Mouse (Mus musculus): ENCODE data around the gene Nipal4. TPM values are rescaled to one million over a fixed set of nuclear protein-coding genes. Genes with fewer than 3 reads are reported as not detected.

Gene Nipal4
- polyA plus RNA-seq, 1 experiment from 2014 or later = 3.1 TPM

DNA sequence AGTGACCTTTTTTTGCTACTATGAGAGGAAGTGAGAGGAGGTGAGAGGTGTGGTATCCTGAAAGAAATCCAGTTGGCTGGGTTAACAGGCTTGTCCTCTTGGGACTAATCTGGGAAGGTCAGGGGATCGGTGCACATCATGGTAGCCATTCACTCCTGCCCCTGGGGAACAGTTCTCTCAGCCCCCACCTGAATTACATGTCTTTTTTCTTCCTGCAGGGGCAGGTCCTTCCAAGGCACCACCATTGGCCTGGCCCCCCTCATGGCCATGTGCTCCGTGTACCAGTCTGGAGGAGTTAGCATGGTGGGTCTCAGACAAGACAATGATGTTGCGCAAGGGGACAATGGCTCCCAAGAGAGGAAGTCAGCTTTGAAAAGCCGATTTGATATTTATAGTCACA lies 43.4 kb downstream of the Nipal4 start:
- no peak overlapping the region for H3K9ac ChIP-seq
- no peak overlapping the region for H3K27ac ChIP-seq
- 86% methylated on average over 4 of the region's 4 CpGs for WGBS
- ATAC-seq = no peak
- H3K4me1 ChIP-seq (replicated peaks) = no peaks in the 10 kb centered on the region
- no peaks in the 10 kb centered on the region for H3K9me3 ChIP-seq
- peaks cover 5% of the 10 kb centered on the region; the same call in 1 of the 2 replicates for H3K36me3 ChIP-seq
- H3K4me3 ChIP-seq (replicated peaks) = no peak overlapping the region
- H3K27me3 ChIP-seq (replicated peaks) = no peaks in the 10 kb centered on the region
- H3K4me2 ChIP-seq (replicated peaks) = no peak overlapping the region

DNA sequence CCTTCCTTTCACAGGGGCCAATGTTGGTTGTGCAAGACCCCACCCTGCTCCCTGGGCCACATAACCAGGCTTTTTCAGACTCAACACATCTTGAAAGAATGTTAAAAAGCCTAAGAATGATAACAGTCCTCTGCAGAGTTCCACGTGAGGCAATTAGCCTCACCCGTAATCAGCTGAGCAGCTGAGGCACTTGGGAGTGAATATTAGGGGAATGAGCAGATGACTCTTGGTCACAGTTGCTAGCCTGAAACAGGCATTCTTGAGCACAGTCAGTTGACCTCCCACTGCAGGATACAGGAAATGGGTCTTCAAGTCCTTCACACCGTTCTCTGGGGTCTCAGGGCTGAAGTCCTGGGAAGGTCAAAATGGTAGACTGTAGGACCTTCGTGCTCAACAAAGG lies 44.6 kb downstream of the Nipal4 start:
- Histone ChIP-seq H3K4me2 (replicated peaks) (no peak overlapping the region), H3K27me3 (replicated peaks) (no peaks in the 10 kb centered on the region), H3K9ac (no peak overlapping the region), H3K4me3 (replicated peaks) (no peak overlapping the region), H3K27ac (no peak overlapping the region), H3K36me3 (peaks cover 5% of the 10 kb centered on the region; the same call in 1 of the 2 replicates), H3K9me3 (no peaks in the 10 kb centered on the region), H3K4me1 (replicated peaks) (no peaks in the 10 kb centered on the region)
- 71% methylated on average over 4 of the region's 4 CpGs for WGBS
- ATAC-seq = no peak

DNA sequence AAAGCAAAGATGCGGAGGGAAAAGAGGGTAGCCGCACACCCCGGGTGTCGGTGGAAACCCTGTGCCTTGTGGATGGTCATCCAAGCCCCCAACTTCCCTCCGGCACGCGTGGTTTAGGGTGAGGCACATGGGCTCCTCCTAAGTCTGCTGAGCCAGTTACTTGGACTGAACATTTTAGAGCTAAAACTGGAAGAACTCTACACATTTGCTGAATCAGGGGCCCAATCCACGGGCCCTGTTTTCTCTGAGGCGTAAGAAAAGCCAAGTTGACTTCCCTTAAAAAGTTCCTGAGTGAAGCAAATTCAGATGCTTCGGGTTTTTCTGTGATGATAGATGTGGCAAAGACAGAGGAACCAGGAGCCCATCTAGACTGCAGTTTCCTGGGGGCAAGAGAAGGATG lies 46.2 kb downstream of the Nipal4 start:
- Histone ChIP-seq H3K27ac (no peak overlapping the region), H3K36me3 (peaks cover 5% of the 10 kb centered on the region; the same call in 1 of the 2 replicates), H3K9ac (no peak overlapping the region), H3K27me3 (replicated peaks) (no peaks in the 10 kb centered on the region), H3K4me2 (replicated peaks) (no peak overlapping the region), H3K9me3 (no peaks in the 10 kb centered on the region), H3K4me1 (replicated peaks) (0 out of 2 replicates have a peak, but pooled peaks cover 2% of the 10 kb centered on the region), H3K4me3 (replicated peaks) (no peak overlapping the region)
- 90% methylated on average over 10 of the region's 10 CpGs for WGBS
- ATAC-seq = no peak

DNA sequence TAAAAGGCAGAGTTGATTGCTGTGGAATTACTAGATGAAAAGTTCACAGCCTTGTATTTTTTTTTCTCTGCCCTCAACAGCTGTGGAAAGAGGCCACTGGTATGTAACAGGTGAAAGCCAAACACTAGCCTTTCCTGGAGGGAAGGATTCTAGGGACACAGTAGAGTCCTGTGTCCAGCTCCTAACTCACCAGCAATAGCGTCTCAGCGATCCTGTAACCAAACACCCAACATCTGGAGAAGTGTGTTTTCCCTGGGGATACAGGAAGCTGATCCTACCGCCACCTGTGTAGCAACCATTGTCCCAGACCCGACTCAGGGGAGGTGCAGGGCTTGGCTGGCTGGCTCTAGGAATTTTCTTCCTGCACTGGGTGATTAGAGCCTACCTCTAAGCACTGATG lies 46.7 kb downstream of the Nipal4 start:
- Histone ChIP-seq H3K4me1 (replicated peaks) (0 out of 2 replicates have a peak, but pooled peaks cover 2% of the 10 kb centered on the region), H3K9me3 (no peaks in the 10 kb centered on the region), H3K9ac (no peak overlapping the region), H3K4me3 (replicated peaks) (no peak overlapping the region), H3K36me3 (0 out of 2 replicates have a peak, but pooled peaks cover 5% of the 10 kb centered on the region), H3K27me3 (replicated peaks) (no peaks in the 10 kb centered on the region), H3K27ac (no peak overlapping the region), H3K4me2 (replicated peaks) (no peak overlapping the region)
- ATAC-seq = no peak
- 43% methylated on average over 4 of the region's 4 CpGs for WGBS

DNA sequence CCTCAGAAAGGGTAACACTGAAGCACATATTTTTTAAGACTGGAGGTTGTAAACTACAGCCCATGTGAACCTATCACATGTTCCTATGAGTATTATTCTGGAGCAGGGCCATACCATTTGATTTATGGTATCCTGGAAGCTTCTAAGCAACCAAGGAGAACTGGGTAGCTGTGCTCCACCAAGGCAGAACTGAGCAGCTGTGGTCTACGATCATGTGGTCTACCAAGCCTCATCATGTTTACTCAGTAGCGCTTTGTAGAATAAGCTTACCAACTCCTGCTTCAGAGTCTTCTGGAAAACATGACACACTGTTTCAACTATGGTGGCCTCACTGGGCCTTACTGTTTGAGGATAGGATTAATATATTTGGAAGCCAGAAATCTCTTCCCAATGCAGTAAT lies 49.8 kb downstream of the Nipal4 start:
- H3K4me3 ChIP-seq (replicated peaks) = no peak overlapping the region
- no peak overlapping the region for H3K9ac ChIP-seq
- H3K4me2 ChIP-seq (replicated peaks) = no peak overlapping the region
- WGBS = 47% methylated on average over 2 of the region's 2 CpGs
- no peaks in the 10 kb centered on the region for H3K27me3 ChIP-seq (replicated peaks)
- no peaks in the 10 kb centered on the region for H3K9me3 ChIP-seq
- H3K27ac ChIP-seq = no peak overlapping the region
- H3K36me3 ChIP-seq = peaks cover 7% of the 10 kb centered on the region; the same call in 1 of the 2 replicates
- 0 out of 2 replicates have a peak, but pooled peaks have one; percentile 39 for ATAC-seq
- 0 out of 2 replicates have a peak, but pooled peaks cover 2% of the 10 kb centered on the region for H3K4me1 ChIP-seq (replicated peaks)

DNA sequence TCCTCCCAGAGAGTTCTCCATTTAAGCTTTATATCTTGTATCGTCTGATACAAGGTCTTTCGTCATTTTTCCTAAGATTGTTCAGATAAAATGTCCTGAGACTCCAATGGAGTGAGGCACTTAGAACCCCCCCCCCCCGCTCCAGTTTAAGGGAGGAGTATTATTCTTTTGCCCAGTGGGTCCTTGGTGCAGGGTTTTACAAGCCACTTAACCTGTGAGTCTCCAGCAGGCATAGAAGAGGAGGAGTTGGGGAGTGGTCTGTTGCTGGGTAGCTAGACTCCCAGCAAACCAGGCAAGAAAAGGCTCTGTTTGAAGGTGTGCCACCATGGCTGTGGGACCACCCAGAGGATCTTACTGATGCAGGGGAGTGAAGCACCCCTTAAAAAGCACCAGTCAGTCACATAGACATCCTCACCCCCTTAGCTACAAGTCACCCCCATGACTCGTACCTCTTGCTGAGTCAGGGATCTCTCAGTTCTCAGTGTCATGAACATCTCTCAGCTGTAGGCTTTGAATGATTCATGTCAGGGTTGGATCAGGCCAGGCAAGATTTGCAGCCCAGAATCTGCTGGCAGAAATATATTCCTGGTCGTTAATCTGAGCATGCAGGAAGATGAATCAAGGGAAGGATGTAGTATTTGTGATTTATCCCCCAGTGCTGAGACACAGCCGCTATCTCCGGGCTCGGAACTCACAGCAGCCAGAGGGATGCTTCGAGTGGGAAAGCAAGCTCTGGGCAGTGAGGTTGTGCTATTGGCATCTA lies 50.7 kb downstream of the Nipal4 start:
- 71% methylated on average over 9 of the region's 9 CpGs for WGBS
- ATAC-seq = no peak

DNA sequence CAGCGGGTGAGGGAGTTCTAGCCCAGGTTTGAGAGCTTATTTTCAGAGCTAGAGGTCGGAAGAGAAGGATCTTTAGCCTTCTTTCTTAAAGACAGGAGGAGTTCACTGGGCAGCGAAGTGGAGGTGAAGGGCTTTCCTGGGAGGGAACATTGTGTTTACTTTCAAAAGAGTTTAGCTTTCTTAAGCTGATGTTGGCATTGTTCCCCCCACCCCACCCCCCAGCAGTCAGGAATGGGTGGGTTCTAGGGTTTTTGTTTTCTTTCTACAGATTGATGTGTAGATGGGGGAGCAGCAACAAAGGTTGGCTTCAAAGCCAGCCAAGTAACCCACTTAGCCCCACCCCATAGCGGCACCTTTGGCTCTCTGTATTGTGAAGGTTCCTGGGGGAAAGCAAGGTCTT lies 51.3 kb downstream of the Nipal4 start:
- peaks cover 7% of the 10 kb centered on the region; the same call in 1 of the 2 replicates for H3K36me3 ChIP-seq
- H3K9me3 ChIP-seq = no peaks in the 10 kb centered on the region
- WGBS = 79% methylated on average over 4 of the region's 4 CpGs
- no peak overlapping the region for H3K4me2 ChIP-seq (replicated peaks)
- ATAC-seq = no peak
- no peak overlapping the region for H3K9ac ChIP-seq
- H3K27ac ChIP-seq = no peak overlapping the region
- H3K27me3 ChIP-seq (replicated peaks) = no peaks in the 10 kb centered on the region
- H3K4me1 ChIP-seq (replicated peaks) = 0 out of 2 replicates have a peak, but pooled peaks cover 2% of the 10 kb centered on the region
- no peak overlapping the region for H3K4me3 ChIP-seq (replicated peaks)

More for the DNA sequence above, 50.7 kb downstream of the Nipal4 start:
- Histone ChIP-seq H3K36me3 (peaks cover 7% of the 10 kb centered on the region; the same call in 1 of the 2 replicates), H3K27me3 (replicated peaks) (no peaks in the 10 kb centered on the region), H3K27ac (no peak overlapping the region; the same call in 1 of the 2 replicates), H3K4me2 (replicated peaks) (no peak overlapping the region), H3K9ac (no peak overlapping the region), H3K9me3 (no peaks in the 10 kb centered on the region), H3K4me1 (replicated peaks) (0 out of 2 replicates have a peak, but pooled peaks cover 2% of the 10 kb centered on the region), H3K4me3 (replicated peaks) (no peak overlapping the region)

DNA sequence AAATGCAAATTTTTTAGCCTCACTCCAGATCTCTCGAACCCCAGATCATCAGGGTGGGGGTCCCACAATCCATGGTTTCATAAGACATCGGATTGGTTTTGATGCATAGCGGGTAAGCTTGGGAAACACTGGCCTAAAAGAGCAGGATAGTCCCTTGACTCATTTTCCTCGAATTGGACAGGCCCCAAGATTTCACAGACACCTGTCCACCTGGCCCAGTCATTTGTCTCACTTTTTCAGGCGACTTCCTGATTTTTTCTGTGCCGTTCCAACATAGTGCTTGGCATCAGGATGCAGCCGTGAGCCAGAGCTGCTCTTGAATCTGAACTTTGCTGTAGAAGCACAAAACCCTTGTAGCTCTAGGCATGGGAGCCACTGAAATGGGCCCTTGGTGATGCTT lies 52.1 kb downstream of the Nipal4 start:
- Histone ChIP-seq H3K4me2 (replicated peaks) (no peak overlapping the region), H3K36me3 (peaks cover 7% of the 10 kb centered on the region; the same call in 1 of the 2 replicates), H3K4me1 (replicated peaks) (0 out of 2 replicates have a peak, but pooled peaks cover 2% of the 10 kb centered on the region), H3K4me3 (replicated peaks) (no peak overlapping the region), H3K27me3 (replicated peaks) (no peaks in the 10 kb centered on the region), H3K27ac (no peak overlapping the region), H3K9me3 (no peaks in the 10 kb centered on the region), H3K9ac (no peak overlapping the region)
- WGBS = 87% methylated on average over 7 of the region's 7 CpGs
- no peak for ATAC-seq

DNA sequence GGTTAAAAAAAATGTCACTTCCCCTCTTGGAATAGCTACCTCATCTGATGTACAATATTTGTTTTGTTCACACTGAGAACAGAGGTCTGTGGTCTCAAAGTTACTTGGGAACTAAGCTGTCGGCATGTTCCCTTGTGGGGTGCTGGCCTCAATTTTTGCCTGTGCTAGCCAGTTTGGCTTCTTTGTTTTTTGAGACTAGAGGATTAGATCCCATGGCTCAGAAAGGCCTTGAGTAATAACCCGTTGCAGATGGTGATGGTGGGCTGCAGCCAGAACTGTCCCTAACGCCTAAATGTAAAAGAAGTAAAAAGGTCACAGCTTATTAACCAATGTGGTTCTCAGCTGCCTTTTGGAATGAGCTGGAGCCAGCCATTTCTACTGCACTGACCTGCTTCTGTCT lies 53.1 kb downstream of the Nipal4 start:
- H3K36me3 ChIP-seq = peaks cover 3% of the 10 kb centered on the region; the same call in 1 of the 2 replicates
- WGBS = 84% methylated on average over 3 of the region's 3 CpGs
- H3K4me3 ChIP-seq (replicated peaks) = no peak overlapping the region
- H3K9ac ChIP-seq = no peak overlapping the region
- no peak overlapping the region for H3K27ac ChIP-seq
- no peak for ATAC-seq
- 0 out of 2 replicates have a peak, but pooled peaks cover 2% of the 10 kb centered on the region for H3K4me1 ChIP-seq (replicated peaks)
- H3K4me2 ChIP-seq (replicated peaks) = no peak overlapping the region
- H3K27me3 ChIP-seq (replicated peaks) = no peaks in the 10 kb centered on the region
- H3K9me3 ChIP-seq = no peaks in the 10 kb centered on the region

DNA sequence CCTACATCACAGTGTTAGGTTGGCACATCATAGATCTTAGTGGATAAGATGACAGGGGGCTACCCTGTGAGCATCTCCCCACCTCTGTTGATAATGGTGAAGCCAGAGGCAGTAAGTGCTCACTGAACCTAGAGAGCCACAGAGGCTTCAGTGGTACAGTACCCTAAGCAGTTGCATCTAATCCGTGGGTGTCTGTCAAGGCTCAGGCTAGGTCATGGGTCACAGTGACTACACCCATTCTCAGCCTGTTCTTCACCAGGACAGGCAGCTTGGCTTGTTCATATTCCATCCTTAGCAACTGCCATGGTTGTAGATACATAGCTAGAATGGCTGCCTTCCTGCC lies 55.4 kb downstream of the Nipal4 start:
- H3K27me3 ChIP-seq (replicated peaks) = no peaks in the 10 kb centered on the region
- ATAC-seq = no peak
- no peak overlapping the region for H3K9ac ChIP-seq
- no peak overlapping the region for H3K27ac ChIP-seq
- H3K9me3 ChIP-seq = no peaks in the 10 kb centered on the region
- H3K4me3 ChIP-seq (replicated peaks) = no peak overlapping the region
- no peak overlapping the region for H3K4me2 ChIP-seq (replicated peaks)
- peaks cover 5% of the 10 kb centered on the region for H3K36me3 ChIP-seq
- H3K4me1 ChIP-seq (replicated peaks) = 0 out of 2 replicates have a peak, but pooled peaks cover under 1% of the 10 kb centered on the region
- 69% methylated on average over 1 of the region's 1 CpGs for WGBS

DNA sequence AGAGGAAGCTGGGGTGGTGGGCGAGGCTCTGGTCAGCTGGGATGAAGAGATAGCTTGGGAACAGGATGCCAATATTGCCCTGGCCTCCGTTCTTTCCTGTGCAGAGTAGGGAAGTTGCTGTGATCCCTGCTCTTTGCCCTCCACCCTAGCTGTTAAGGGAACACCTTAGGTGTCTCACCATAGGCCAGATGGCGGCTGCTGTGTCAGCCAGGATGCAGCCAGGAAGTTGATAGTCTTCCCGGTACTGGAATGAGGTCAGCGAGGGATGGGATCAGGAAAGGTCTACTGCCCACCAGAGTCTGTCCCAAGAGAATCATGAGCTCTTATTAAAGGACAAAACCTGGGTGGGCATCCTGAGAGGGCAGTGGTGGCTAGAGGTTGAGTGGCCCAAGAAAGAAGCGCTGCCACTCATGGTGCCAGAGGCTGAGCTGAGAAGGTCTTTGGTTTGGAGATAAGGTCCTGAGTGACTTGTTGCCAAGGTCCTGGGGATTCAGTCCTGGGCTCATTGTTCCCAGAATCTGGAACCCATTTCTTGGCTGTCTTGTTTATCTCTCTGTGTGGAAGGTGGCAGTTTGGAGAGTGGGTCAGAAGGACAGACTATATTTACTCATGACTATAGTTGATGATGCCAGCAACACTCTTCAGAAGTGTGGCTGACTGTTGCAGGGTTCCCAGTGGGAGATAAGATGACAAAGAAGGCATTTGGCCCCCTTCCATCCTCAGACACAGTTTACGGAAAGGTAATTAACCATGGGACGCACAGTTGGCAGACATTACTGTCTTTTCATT lies 56.0 kb downstream of the Nipal4 start:
- Histone ChIP-seq H3K4me1 (replicated peaks) (no peaks in the 10 kb centered on the region), H3K4me3 (replicated peaks) (no peak overlapping the region), H3K27me3 (replicated peaks) (no peaks in the 10 kb centered on the region), H3K4me2 (replicated peaks) (no peak overlapping the region), H3K27ac (no peak overlapping the region), H3K9ac (no peak overlapping the region), H3K9me3 (no peaks in the 10 kb centered on the region), H3K36me3 (peaks cover 5% of the 10 kb centered on the region)
- ATAC-seq = no peak
- WGBS = 79% methylated on average over 8 of the region's 8 CpGs

DNA sequence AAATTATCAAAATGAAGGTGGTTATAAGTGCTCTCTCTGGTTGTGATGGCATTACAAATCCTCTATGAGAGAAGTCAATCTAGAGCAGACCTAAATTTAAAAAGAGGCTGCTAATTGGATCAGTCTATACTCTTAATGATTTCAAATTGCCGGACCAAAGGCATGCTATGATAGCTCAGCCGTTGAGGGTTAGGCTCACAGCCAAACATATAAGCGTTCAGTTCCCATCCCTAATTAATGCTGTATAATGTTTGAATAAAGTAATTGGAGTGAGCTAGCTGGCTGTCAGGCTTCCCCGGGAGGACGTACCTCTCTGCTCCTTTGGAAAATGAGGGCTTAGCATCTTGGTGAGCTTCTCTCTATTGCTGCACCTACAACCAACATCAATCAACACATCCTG lies 57.1 kb downstream of the Nipal4 start:
- WGBS = 86% methylated on average over 5 of the region's 5 CpGs
- Histone ChIP-seq H3K4me2 (replicated peaks) (no peak overlapping the region), H3K27me3 (replicated peaks) (no peaks in the 10 kb centered on the region), H3K4me1 (replicated peaks) (no peaks in the 10 kb centered on the region), H3K36me3 (peaks cover 8% of the 10 kb centered on the region), H3K9me3 (no peaks in the 10 kb centered on the region), H3K9ac (no peak overlapping the region), H3K4me3 (replicated peaks) (no peak overlapping the region), H3K27ac (no peak overlapping the region)
- no peak for ATAC-seq

All from intestine, embryonic 15.5 days (tissue).